Mouse (Mus musculus) myocyte (in vitro differentiated cells): ENCODE results near the gene Maged2.

Experiments used
- CEBPB ChIP-seq: IDR thresholded peaks from 2 replicates; pipeline ENCODE4 v1.6.1; 2011; ENCODE audit warnings: mild to moderate bottlenecking, moderate library complexity; ENCODE audit not compliant: poor library complexity, insufficient read depth, severe bottlenecking
- E2F4 ChIP-seq: IDR thresholded peaks from one replicate; pipeline ENCODE4 v1.6.1; 2011; ENCODE audit warnings: mild to moderate bottlenecking, control low read depth, moderate library complexity; ENCODE audit not compliant: insufficient read depth
- MAX ChIP-seq: IDR thresholded peaks from one replicate; pipeline ENCODE4 v1.6.1; 2011; ENCODE audit warnings: low read depth, mild to moderate bottlenecking, control low read depth
- POLR2A ChIP-seq: IDR thresholded peaks from one replicate; pipeline ENCODE4 v1.6.1; 2011; ENCODE audit warnings: low read depth, mild to moderate bottlenecking, control low read depth, moderate library complexity; ENCODE audit not compliant: insufficient read length
- POLR2AphosphoS2 ChIP-seq: IDR thresholded peaks from one replicate; pipeline ENCODE4 v1.6.1; 2011; ENCODE audit warnings: low read depth, control low read depth; ENCODE audit not compliant: insufficient read length
- SRF ChIP-seq: IDR thresholded peaks from one replicate; pipeline ENCODE4 v1.6.1; 2011; ENCODE audit warnings: low read depth; ENCODE audit not compliant: control insufficient read depth, insufficient read length
- TCF12 ChIP-seq: IDR thresholded peaks from one replicate; pipeline ENCODE4 v1.6.1; 2011; ENCODE audit warnings: mild to moderate bottlenecking, control low read depth; ENCODE audit not compliant: poor library complexity, insufficient read depth, severe bottlenecking
- TCF3 ChIP-seq: IDR thresholded peaks from one replicate; pipeline ENCODE4 v1.6.1; 2011; ENCODE audit warnings: low read depth, control low read depth; ENCODE audit not compliant: insufficient read length
- USF1 ChIP-seq: IDR thresholded peaks from one replicate; pipeline ENCODE4 v1.6.1; 2011; ENCODE audit warnings: low read depth, mild to moderate bottlenecking, control low read depth, moderate library complexity

DNA sequence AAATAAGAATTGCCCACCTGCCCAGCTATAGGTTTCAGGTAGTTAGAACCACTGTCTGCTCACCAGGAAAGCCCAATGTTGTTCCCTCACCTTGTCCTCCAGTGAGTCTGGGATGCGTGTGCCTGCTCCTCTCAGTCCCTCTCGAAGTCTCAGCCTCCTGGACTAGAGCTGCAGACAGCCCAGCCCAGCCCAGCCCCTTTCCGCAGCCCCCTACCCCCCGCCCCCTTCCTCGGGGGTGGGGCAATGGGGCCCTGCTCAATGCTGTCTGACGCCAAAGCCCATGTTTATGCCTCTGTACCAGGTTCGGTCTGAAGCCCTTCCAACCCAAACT, at the start of gene Maged2:
- TF ChIP-seq TCF12 (no peak), POLR2A (no peak), POLR2AphosphoS2 (no peak), E2F4 (no peak), CEBPB (no peak), MAX (no peak), TCF3 (no peak), USF1 (no peak), SRF (no peak)
